Mouse (Mus musculus): ENCODE results near the gene Urb1. TPM values are rescaled to one million over a fixed set of nuclear protein-coding genes. Genes with fewer than 3 reads are reported as not detected.

The Urb1 gene
- polyA plus RNA-seq, 1 experiment from 2014 or later: 7.8 TPM

- H3K9ac ChIP-seq (ENCODE audit: low read length): no peak overlapping the region
- 45% methylated on average over 13 of the region's 13 CpGs for whole genome bisulfite sequencing
Observed at GRCm38 (mm10) chr16:90704161-90704825, 105.9 kb downstream of the Urb1 start.

DNA sequence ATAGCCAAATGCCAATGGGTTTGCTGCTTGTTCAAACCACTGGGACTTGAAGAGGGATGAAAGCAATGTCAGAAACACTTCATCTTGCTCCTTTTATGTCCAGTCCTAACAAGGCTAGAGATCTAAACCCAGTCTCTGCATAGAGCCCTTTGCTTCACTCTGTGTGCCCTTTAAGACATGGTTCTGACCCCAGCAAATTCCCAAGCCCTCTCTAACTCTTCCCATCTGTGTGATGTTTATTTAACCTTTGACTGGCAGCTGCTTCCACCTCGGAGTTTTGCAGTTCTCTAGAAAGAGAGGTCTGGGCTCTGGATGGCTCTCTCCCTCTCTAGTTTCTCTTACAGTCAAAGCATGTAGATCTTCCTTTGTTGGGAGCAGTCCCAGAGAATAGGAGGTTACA is 106.6 kb downstream of the Urb1 start:
- Histone ChIP-seq H3K4me1 (ENCODE audit: control insufficient read depth, insufficient read depth, low read length) (peaks cover 3% of the 10 kb centered on the region; the same call in 1 of the 2 replicates), H3K27me3 (ENCODE audit: control insufficient read depth, insufficient read depth, low read length) (no peaks in the 10 kb centered on the region), H3K9ac (ENCODE audit: low read length) (no peak overlapping the region), H3K4me2 (ENCODE audit: low read depth, low read length) (no peak overlapping the region), H3K27ac (ENCODE audit: low read length) (no peak overlapping the region), H3K36me3 (ENCODE audit: control insufficient read depth, insufficient read depth, low read length) (no peaks in the 10 kb centered on the region), H3K9me3 (replicated peaks; ENCODE audit: control insufficient read depth, low read length) (no peaks in the 10 kb centered on the region), H3K4me3 (replicated peaks; ENCODE audit: low read length) (no peak overlapping the region)
- 0% methylated on average over 1 of the region's 1 CpGs for WGBS
- ATAC-seq (ENCODE audit: insufficient read depth, low FRiP score): no peak

More at GRCm38 (mm10) chr16:90704161-90704825, 105.9 kb downstream of the Urb1 start:
- Histone ChIP-seq H3K9me3 (replicated peaks; ENCODE audit: control insufficient read depth, low read length) (no peaks in the 10 kb centered on the region), H3K4me3 (replicated peaks; ENCODE audit: low read length) (no peak overlapping the region), H3K27ac (ENCODE audit: low read length) (no peak overlapping the region), H3K4me2 (ENCODE audit: low read depth, low read length) (no peak overlapping the region), H3K36me3 (ENCODE audit: control insufficient read depth, insufficient read depth, low read length) (no peaks in the 10 kb centered on the region), H3K4me1 (ENCODE audit: control insufficient read depth, insufficient read depth, low read length) (peaks cover 3% of the 10 kb centered on the region; the same call in 1 of the 2 replicates), H3K27me3 (ENCODE audit: control insufficient read depth, insufficient read depth, low read length) (no peaks in the 10 kb centered on the region)
- peak; percentile 41; the same call in 1 of the 2 replicates for ATAC-seq (ENCODE audit: insufficient read depth, low FRiP score)

DNA sequence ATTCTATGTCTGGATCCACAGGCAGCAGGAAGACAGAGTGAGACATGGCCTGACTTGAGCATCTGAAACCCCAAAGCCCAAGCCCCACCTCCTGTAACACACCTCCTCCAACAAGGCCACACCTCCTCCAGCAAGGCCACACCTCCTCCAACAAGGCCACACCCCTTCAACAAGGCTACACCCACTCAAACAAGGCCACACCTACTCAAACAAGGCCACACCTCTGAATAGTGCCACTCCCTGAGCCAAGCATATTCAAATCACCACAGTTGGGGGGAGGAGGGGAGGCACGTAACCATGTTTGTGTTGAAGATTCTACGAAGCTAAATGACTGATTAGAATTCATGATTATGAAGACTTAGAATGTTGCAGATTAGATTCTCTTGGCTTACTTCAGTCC is 108.7 kb downstream of the Urb1 start:
- ATAC-seq (ENCODE audit: insufficient read depth, low FRiP score): no peak
- Histone ChIP-seq H3K27ac (ENCODE audit: low read length) (no peak overlapping the region), H3K27me3 (ENCODE audit: control insufficient read depth, insufficient read depth, low read length) (no peaks in the 10 kb centered on the region), H3K4me2 (ENCODE audit: low read depth, low read length) (no peak overlapping the region), H3K9ac (ENCODE audit: low read length) (no peak overlapping the region), H3K36me3 (ENCODE audit: control insufficient read depth, insufficient read depth, low read length) (no peaks in the 10 kb centered on the region), H3K4me1 (ENCODE audit: control insufficient read depth, insufficient read depth, low read length) (peaks cover 3% of the 10 kb centered on the region; the same call in 1 of the 2 replicates), H3K9me3 (replicated peaks; ENCODE audit: control insufficient read depth, low read length) (no peaks in the 10 kb centered on the region), H3K4me3 (replicated peaks; ENCODE audit: low read length) (no peak overlapping the region)
- 95% methylated on average over 2 of the region's 2 CpGs for WGBS

Other genes starting within 250 kb of the Urb1 start
- 50.4 and 52.1 TPM in 2 replicates for gene Mis18a, start 83.0 kb downstream of the Urb1 start, polyA plus RNA-seq (2015; fragmentation: Nextera tagmentation; extraction: Ambion mirVana)
- 0.85 and 2.5 TPM in 2 replicates for gene Mrap, start 72.2 kb downstream of the Urb1 start, polyA plus RNA-seq (2015; fragmentation: Nextera tagmentation; extraction: Ambion mirVana)
- 2.2 and 2.6 TPM in 2 replicates for gene Eva1c, start 16.3 kb upstream of the Urb1 start, polyA plus RNA-seq (2015; fragmentation: Nextera tagmentation; extraction: Ambion mirVana)
- 35.1 and 37.3 TPM in 2 replicates for gene Cfap298, start 124.7 kb upstream of the Urb1 start, polyA plus RNA-seq (2015; fragmentation: Nextera tagmentation; extraction: Ambion mirVana)
- 9.7 and 14.6 TPM in 2 replicates for gene Synj1, start 200.9 kb upstream of the Urb1 start, polyA plus RNA-seq (2015; fragmentation: Nextera tagmentation; extraction: Ambion mirVana)
- gene Paxbp1, start 234.1 kb upstream of the Urb1 start, polyA plus RNA-seq (2015; fragmentation: Nextera tagmentation; extraction: Ambion mirVana): 43.3 and 46.5 TPM in 2 replicates